Mouse (Mus musculus) embryonic facial prominence, embryonic 11.5 days (tissue): ENCODE data around the gene AI837181. TPM values are rescaled to one million over a fixed set of nuclear protein-coding genes. Genes with fewer than 3 reads are reported as not detected.

Experiments used
- ATAC-seq: fragments of 200-750 bp; cut with Nextera tagmentation; replicated peaks from 2 replicates; pipeline ENCODE4 v1.8.0; 2017; ENCODE audit warnings: low read depth; ENCODE audit not compliant: insufficient number of reproducible peaks, low FRiP score, low TSS enrichment
- DNase-seq: peaks from one replicate; pipeline ENCODE4 v3.0.0-alpha.2; 2015; ENCODE audit warnings: low spot score
- H3K27ac ChIP-seq: fragments of 300-500 bp; sonication (generic); replicated peaks from 2 replicates; pipeline ENCODE4 v1.5.1; 2014; ENCODE audit warnings: mild to moderate bottlenecking, low read depth, low read length, control low read depth
- H3K27me3 ChIP-seq: fragments of 300-500 bp; sonication (generic); 2 replicates; pipeline ENCODE4 v1.6.1; 2014; ENCODE audit warnings: mild to moderate bottlenecking, low read length, moderate library complexity, mixed read lengths; ENCODE audit not compliant: control insufficient read depth, insufficient read depth
- H3K36me3 ChIP-seq: fragments of 300-500 bp; sonication (generic); replicated peaks from 2 replicates; pipeline ENCODE4 v1.6.1; 2014; ENCODE audit warnings: low read depth, mild to moderate bottlenecking, low read length, moderate library complexity, mixed read lengths; ENCODE audit not compliant: control insufficient read depth, insufficient read depth
- H3K4me1 ChIP-seq: fragments of 300-500 bp; sonication (generic); 2 replicates; pipeline ENCODE4 v1.6.1; 2014; ENCODE audit warnings: low read length, mixed read lengths; ENCODE audit not compliant: control insufficient read depth, insufficient read depth
- H3K4me2 ChIP-seq: fragments of 300-500 bp; sonication (generic); 2 replicates; pipeline ENCODE4 v1.6.1; 2014; ENCODE audit warnings: low read depth, mild to moderate bottlenecking, control low read depth, low read length, moderate library complexity
- H3K4me3 ChIP-seq: fragments of 300-500 bp; sonication (generic); 2 replicates; pipeline ENCODE4 v1.5.1; 2014; ENCODE audit warnings: low read depth, low read length, control low read depth
- H3K9ac ChIP-seq: fragments of 300-500 bp; sonication (generic); replicated peaks from 2 replicates; pipeline ENCODE4 v1.6.1; 2014; ENCODE audit warnings: mild to moderate bottlenecking, control low read depth, low read length
- H3K9me3 ChIP-seq: fragments of 300-500 bp; sonication (generic); replicated peaks from 2 replicates; pipeline ENCODE4 v1.6.1; 2016; ENCODE audit warnings: mild to moderate bottlenecking, low read length, inconsistent platforms, mixed read lengths; ENCODE audit not compliant: control insufficient read depth
- WGBS: fragments of 180-500 bp; shearing (Covaris S2); extraction: QIAGEN DNeasy Blood & Tissue Kit; methylation state at CpG from one replicate; pipeline ENCODE4 v1.1.7; 2014; 5-methylcytosine and 5-hydroxymethylcytosine counted together
- polyA plus RNA-seq: library from polyadenylated mRNA; unstranded; fragments of >200 nt; fragmentation: Nextera tagmentation; extraction: Ambion mirVana; gene quantifications from 2 replicates; pipeline ENCODE4 v1.2.1, GENCODE M21; 2014

The AI837181 gene
- polyA plus RNA-seq, 1 experiment from 2014 or later: 33.2 TPM

DNA sequence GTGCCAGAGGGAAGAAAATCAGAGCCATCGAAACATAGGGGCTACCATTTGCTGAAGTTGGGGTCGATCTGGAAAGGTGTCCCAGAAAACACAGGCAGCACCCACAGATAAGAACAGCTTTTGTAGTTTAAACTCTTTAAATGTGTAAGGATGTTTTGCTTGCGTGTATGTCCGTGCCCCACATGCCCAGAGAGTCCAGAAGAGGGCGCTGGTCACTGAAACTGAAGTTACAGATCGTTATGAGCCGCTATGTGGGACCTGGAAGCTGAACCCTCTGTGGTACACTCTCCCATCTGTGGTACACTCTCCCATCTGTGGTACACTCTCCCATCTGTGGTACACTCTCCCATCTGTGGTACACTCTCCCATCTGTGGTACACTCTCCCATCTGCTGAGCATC lies 17.8 kb upstream of the AI837181 start:
- Histone ChIP-seq H3K36me3 (no peaks in the 10 kb centered on the region), H3K4me3 (peak overlapping the region; percentile 58), H3K9me3 (no peaks in the 10 kb centered on the region), H3K4me1 (no peaks in the 10 kb centered on the region), H3K9ac (peak overlapping the region; percentile 73), H3K27me3 (no peaks in the 10 kb centered on the region), H3K4me2 (peak overlapping the region; percentile 73), H3K27ac (peak overlapping the region; percentile 75)
- 0 out of 2 replicates have a peak, but pooled peaks have one; percentile 24 for ATAC-seq
- WGBS: 20% methylated on average over 7 of the region's 7 CpGs
- peak; percentile 75 for DNase-seq

DNA sequence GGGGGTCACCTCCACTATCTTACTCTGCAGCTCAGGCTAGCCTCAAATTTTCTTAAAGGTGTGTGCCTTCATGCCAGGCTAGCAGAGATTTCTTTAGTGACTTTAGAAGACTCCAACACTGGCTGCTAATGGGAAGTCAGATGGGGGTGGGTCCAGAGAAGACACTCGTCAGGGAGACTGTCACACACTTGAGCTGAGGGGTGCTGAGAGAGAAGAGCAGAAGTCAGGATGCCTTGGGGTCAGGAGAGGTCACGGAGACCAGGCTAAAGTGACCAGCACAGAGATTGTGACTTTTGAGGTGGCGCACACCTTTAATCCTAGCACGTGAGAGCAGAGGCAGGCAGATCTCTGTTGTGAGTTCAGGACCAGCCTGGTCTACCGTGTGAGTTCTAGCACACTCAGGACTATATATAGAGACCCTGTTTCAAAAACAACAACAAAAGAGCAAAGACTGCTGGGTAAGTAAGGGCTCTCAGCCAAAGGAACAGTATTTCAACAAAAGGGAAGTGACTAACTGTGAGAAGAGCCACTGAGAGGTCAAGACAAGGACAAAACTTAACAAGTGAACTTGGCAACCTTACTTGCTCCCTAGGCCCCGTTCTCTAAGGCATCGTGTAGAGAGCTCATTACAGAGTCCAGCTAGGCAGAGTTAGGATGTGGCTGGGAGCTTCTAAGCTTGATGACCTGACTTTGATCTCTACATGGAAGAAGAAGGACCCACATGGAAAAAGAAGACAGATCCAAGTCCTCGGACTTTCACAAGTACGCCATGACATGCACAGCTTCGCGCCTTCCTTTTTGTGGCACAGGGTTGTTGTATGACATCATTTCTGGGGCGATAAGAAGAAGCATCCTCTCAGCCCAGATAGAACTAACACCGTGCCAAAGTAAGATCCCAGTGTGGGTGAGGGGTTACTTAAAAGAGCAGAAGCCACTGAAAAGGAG lies 16.6 kb upstream of the AI837181 start:
- no peaks in the 10 kb centered on the region for H3K4me1 ChIP-seq
- H3K27me3 ChIP-seq: no peaks in the 10 kb centered on the region
- peak overlapping the region; percentile 73; the same call in 1 of the 2 replicates for H3K4me2 ChIP-seq
- 91% methylated on average over 13 of the region's 13 CpGs for WGBS
- no peak overlapping the region for H3K4me3 ChIP-seq
- H3K9ac ChIP-seq: no peak overlapping the region
- ATAC-seq: no peak
- no peaks in the 10 kb centered on the region for H3K9me3 ChIP-seq
- H3K27ac ChIP-seq: no peak overlapping the region
- no peak for DNase-seq
- no peaks in the 10 kb centered on the region for H3K36me3 ChIP-seq

DNA sequence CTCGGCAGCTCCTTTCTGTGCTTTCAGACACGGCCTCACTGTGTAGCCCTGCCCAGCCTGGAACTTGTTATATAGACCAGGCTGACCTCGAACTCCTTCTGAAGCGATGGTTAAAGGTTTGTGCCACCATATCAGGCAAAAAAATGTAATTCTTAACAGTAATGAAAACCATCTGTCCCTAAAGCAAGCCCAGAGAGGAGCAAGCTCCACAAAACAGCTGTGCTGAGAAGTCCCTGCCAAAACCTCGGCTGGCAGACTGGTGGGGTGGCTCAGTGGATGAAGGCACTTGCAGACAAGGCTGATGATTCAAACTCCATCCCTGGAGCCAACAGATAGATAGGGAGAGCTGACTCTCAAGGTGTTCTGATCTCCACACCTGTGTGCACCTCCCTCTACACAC lies 15.9 kb upstream of the AI837181 start:
- Histone ChIP-seq H3K36me3 (no peaks in the 10 kb centered on the region), H3K4me1 (no peaks in the 10 kb centered on the region), H3K9ac (no peak overlapping the region), H3K4me2 (no peak overlapping the region), H3K4me3 (no peak overlapping the region), H3K27ac (no peak overlapping the region), H3K27me3 (no peaks in the 10 kb centered on the region), H3K9me3 (no peaks in the 10 kb centered on the region)
- 54% methylated on average over 5 of the region's 5 CpGs for WGBS
- no peak for ATAC-seq
- DNase-seq: peak; percentile 44

DNA sequence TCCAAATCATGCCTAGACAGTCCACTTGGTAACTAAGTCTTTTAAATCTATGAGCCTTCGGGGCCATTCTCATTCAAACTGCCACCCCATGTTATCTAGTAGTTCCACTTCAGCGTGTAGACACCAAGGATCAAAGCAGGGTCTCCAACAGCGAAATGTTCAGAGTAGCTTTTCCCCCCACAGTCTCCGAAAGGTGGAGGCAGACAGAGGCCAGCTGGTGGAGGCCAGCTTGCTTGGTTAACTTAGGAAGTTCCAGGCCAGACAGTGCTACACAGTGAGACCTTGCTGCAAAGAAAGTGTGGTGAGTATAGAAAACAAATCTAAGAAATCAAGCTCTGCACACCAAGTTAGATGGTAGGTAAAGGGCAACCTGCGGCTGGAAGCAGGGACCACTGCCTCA lies 14.3 kb upstream of the AI837181 start:
- no peaks in the 10 kb centered on the region for H3K9me3 ChIP-seq
- no peaks in the 10 kb centered on the region for H3K4me1 ChIP-seq
- no peaks in the 10 kb centered on the region for H3K27me3 ChIP-seq
- no peak overlapping the region for H3K4me3 ChIP-seq
- no peaks in the 10 kb centered on the region for H3K36me3 ChIP-seq
- 84% methylated on average over 5 of the region's 5 CpGs for WGBS
- H3K9ac ChIP-seq: no peak overlapping the region
- no peak for ATAC-seq
- no peak overlapping the region for H3K4me2 ChIP-seq
- H3K27ac ChIP-seq: no peak overlapping the region
- no peak for DNase-seq

DNA sequence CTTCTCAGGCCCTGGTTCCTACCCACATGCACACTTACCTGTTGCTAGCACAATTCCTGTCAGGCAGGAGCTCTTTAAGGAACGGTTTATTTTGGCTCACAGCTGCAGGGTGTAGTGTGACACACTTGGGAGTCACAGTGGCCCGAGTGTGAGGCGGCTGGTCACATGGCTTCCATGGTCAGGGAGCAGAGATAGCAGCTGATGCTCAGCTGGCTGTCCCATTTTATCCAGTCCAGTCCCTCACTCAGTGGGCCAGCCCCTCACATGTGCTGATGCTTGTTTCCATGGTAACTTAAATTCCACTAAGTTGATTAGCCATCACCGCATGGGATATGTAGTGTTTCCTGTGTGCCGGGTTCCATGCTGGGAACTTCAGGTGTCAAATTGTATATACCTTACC lies 13.0 kb upstream of the AI837181 start:
- no peaks in the 10 kb centered on the region for H3K4me1 ChIP-seq

DNA sequence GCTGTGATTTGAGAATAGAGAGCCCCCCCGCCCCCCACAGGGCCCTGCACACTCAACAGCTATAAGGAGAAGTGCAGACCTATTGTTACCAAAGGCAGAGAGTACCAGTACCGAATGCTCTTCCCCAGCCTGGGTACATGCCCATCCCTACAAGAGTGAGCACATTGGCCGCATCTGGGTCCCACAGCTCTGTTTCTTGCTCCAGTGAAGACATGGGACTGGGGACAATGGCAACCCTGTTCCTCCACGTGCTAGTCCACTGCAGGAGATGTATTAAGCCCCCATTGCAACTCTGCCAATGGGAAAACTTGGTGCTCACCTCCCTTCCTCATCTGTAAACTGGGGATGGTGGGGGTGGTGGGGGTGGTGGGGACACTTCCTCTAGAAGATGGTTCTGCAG lies 11.1 kb upstream of the AI837181 start:
- no peaks in the 10 kb centered on the region for H3K36me3 ChIP-seq
- DNase-seq (no peak), ATAC-seq (no peak)
- no peak overlapping the region for H3K9ac ChIP-seq
- WGBS: 80% methylated on average over 4 of the region's 4 CpGs
- H3K27me3 ChIP-seq: no peaks in the 10 kb centered on the region
- H3K4me1 ChIP-seq: no peaks in the 10 kb centered on the region
- no peak overlapping the region for H3K4me3 ChIP-seq
- no peak overlapping the region for H3K27ac ChIP-seq
- no peak overlapping the region for H3K4me2 ChIP-seq
- no peaks in the 10 kb centered on the region for H3K9me3 ChIP-seq

More for the DNA sequence above, 13.0 kb upstream of the AI837181 start:
- no peak for ATAC-seq
- H3K36me3 ChIP-seq: no peaks in the 10 kb centered on the region
- H3K9ac ChIP-seq: no peak overlapping the region
- no peak overlapping the region for H3K27ac ChIP-seq
- WGBS: 58% methylated on average over 5 of the region's 5 CpGs
- no peak for DNase-seq
- H3K27me3 ChIP-seq: no peaks in the 10 kb centered on the region
- no peaks in the 10 kb centered on the region for H3K9me3 ChIP-seq
- no peak overlapping the region for H3K4me3 ChIP-seq
- H3K4me2 ChIP-seq: no peak overlapping the region

DNA sequence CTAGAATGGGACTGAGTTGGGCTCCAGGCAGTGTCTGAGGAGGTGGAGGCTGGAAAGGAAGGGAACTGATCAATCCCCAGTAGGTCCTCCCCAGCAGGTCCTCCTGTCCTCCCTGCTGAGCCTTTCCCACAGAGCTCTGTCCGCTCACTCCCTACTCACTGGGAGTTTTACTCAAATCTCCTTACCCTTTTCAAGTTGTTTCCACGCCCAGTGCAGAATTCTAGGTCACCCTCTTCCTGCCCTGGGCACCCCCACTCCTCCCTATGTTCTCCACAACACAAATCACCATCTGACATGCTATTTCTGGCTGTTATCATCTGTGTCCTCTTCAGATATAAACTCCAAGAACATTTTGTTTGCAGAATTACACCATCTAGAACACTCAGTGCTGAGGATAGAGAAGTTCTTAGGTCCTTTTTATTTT lies 10.4 kb upstream of the AI837181 start:
- no peak overlapping the region for H3K27ac ChIP-seq
- H3K27me3 ChIP-seq: no peaks in the 10 kb centered on the region

DNA sequence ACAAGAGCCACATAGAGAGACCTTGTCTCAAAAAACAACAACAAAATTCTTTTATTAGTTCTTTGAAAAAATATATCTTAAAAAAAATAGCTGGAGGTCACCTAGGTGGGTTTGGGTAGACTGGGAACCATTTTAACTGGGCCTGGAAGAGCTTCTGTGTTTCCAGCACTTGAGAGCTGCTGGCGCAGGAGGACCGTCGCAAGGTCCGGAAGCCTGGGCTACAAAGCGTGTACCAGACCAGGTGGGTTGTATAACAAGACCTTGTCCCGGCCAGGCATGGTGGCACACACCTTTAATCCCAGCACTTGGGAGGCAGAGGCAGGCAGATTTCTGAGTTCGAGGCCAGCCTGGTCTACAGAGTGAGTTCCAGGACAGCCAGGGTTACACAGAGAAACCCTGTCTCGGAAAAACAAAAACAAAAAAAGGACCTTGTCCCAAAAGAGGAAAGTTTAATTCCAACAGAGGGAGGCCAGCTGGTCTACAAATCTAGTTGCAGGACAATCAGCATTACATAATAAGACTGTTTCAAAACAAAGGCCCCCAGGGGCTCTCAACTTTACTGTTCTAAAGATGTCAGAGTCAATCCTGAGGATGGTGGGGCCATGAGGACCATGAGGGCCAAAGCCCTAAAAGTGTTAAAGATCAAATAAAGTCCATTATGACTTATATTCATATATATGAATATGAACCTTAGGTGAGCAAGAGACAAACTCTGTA lies 6.0 kb upstream of the AI837181 start:
- DNase-seq (no peak), ATAC-seq (no peak)
- Histone ChIP-seq H3K9ac (no peak overlapping the region), H3K4me1 (peaks cover 7% of the 10 kb centered on the region), H3K4me2 (no peak overlapping the region), H3K27me3 (no peaks in the 10 kb centered on the region), H3K4me3 (no peak overlapping the region), H3K36me3 (peaks cover 2% of the 10 kb centered on the region), H3K9me3 (no peaks in the 10 kb centered on the region), H3K27ac (no peak overlapping the region)
- 92% methylated on average over 8 of the region's 8 CpGs for WGBS

More for the DNA sequence above, 10.4 kb upstream of the AI837181 start:
- Histone ChIP-seq H3K4me2 (no peak overlapping the region), H3K9me3 (no peaks in the 10 kb centered on the region), H3K4me3 (no peak overlapping the region), H3K36me3 (no peaks in the 10 kb centered on the region), H3K9ac (no peak overlapping the region), H3K4me1 (no peaks in the 10 kb centered on the region)
- WGBS: 55% methylated on average over 2 of the region's 2 CpGs
- DNase-seq: no peak
- no peak for ATAC-seq
